Mouse (Mus musculus) myocyte (in vitro differentiated cells): ENCODE data around the gene Grik5. TPM values are rescaled to one million over a fixed set of nuclear protein-coding genes. Genes with fewer than 3 reads are reported as not detected.
"Not testable (repeated sequence)": the region's sequence is repeated elsewhere in the genome, so short reads cannot be mapped to it uniquely, and the experiment has no call there.

Experiments used
- H3K27me3 ChIP-seq: one replicate; pipeline ENCODE4 v1.6.1; 2011; ENCODE audit not compliant: control insufficient read depth, insufficient read depth, insufficient read length
- H3K36me3 ChIP-seq: one replicate; pipeline ENCODE4 v1.6.1; 2011; ENCODE audit not compliant: control insufficient read depth, insufficient read depth
- H3K4me2 ChIP-seq: one replicate; pipeline ENCODE4 v1.6.1; 2011; ENCODE audit warnings: low read depth, control low read depth
- H3K4me3 ChIP-seq: one replicate; pipeline ENCODE4 v1.5.1; 2011; ENCODE audit warnings: mild to moderate bottlenecking, control low read depth, moderate library complexity
- H3K79me2 ChIP-seq: one replicate; pipeline ENCODE4 v1.6.1; 2011; ENCODE audit not compliant: control insufficient read depth, insufficient read depth
- H3ac ChIP-seq: one replicate; pipeline ENCODE4 v1.6.1; 2011; ENCODE audit not compliant: control insufficient read depth, insufficient read length
- CEBPB ChIP-seq: IDR thresholded peaks from 2 replicates; pipeline ENCODE4 v1.6.1; 2011; ENCODE audit warnings: mild to moderate bottlenecking, moderate library complexity; ENCODE audit not compliant: poor library complexity, insufficient read depth, severe bottlenecking
- E2F4 ChIP-seq: IDR thresholded peaks from one replicate; pipeline ENCODE4 v1.6.1; 2011; ENCODE audit warnings: mild to moderate bottlenecking, control low read depth, moderate library complexity; ENCODE audit not compliant: insufficient read depth
- MAX ChIP-seq: IDR thresholded peaks from one replicate; pipeline ENCODE4 v1.6.1; 2011; ENCODE audit warnings: low read depth, mild to moderate bottlenecking, control low read depth
- MYOD1 ChIP-seq, 3 experiments: IDR thresholded peaks; one replicate each; pipeline ENCODE4 v1.6.1; 2011; ENCODE audit warnings: control low read depth in 2 of 3, low read depth in 2 of 3, mild to moderate bottlenecking in 2 of 3, moderate library complexity in 1 of 3; ENCODE audit not compliant: insufficient read length in 2 of 3, control insufficient read depth in 1 of 3
- MYOG ChIP-seq, 3 experiments: IDR thresholded peaks; one replicate each; pipeline ENCODE4 v1.6.1; 2011; ENCODE audit warnings: control low read depth in 2 of 3, low read depth in 2 of 3, mild to moderate bottlenecking in 2 of 3; ENCODE audit not compliant: insufficient read length in 2 of 3, control insufficient read depth in 1 of 3, insufficient read depth in 1 of 3
- POLR2A ChIP-seq: IDR thresholded peaks from one replicate; pipeline ENCODE4 v1.6.1; 2011; ENCODE audit warnings: low read depth, mild to moderate bottlenecking, control low read depth, moderate library complexity; ENCODE audit not compliant: insufficient read length
- POLR2AphosphoS2 ChIP-seq: IDR thresholded peaks from one replicate; pipeline ENCODE4 v1.6.1; 2011; ENCODE audit warnings: low read depth, control low read depth; ENCODE audit not compliant: insufficient read length
- REST ChIP-seq: IDR thresholded peaks from one replicate; pipeline ENCODE4 v1.6.1; 2011; ENCODE audit warnings: mild to moderate bottlenecking, control low read depth, moderate library complexity; ENCODE audit not compliant: insufficient read depth, insufficient read length
- SRF ChIP-seq: IDR thresholded peaks from one replicate; pipeline ENCODE4 v1.6.1; 2011; ENCODE audit warnings: low read depth; ENCODE audit not compliant: control insufficient read depth, insufficient read length
- TCF12 ChIP-seq: IDR thresholded peaks from one replicate; pipeline ENCODE4 v1.6.1; 2011; ENCODE audit warnings: mild to moderate bottlenecking, control low read depth; ENCODE audit not compliant: poor library complexity, insufficient read depth, severe bottlenecking
- TCF3 ChIP-seq: IDR thresholded peaks from one replicate; pipeline ENCODE4 v1.6.1; 2011; ENCODE audit warnings: low read depth, control low read depth; ENCODE audit not compliant: insufficient read length
- USF1 ChIP-seq: IDR thresholded peaks from one replicate; pipeline ENCODE4 v1.6.1; 2011; ENCODE audit warnings: low read depth, mild to moderate bottlenecking, control low read depth, moderate library complexity
- polyA plus RNA-seq: library from polyadenylated mRNA; unstranded; fragments of >200 nt; fragmentation: generic; extraction: Trizol; gene quantifications from one replicate; pipeline ENCODE4 v1.2.1, GENCODE M21; 2012; ENCODE audit warnings: missing spikeins

Grik5 gene
- polyA plus RNA-seq, 1 experiment = 14.7 TPM

DNA sequence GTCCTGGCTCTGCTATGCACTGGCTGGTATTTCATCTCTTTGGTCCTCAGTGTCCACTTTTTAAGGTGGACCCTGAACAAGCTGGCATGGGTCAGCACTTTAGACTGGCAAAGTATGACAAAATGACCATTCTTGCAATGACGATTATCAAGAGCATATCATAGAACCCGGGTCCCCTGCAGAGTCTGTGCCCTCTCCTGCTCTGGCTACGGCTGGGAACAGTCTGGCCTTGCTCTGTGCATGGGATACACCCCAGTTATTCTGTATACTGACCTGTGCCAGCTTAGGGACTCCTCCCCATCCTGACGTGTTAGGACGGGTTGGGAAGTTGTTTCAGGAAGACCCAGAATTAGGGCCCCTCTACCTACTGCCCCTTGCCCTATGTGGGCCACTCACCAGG is 14.3 kb downstream of the Grik5 start:
- no peak overlapping the region for H3K4me3 ChIP-seq
- no peak overlapping the region for H3K4me2 ChIP-seq
- no peaks in the 10 kb centered on the region for H3K79me2 ChIP-seq
- no peak overlapping the region for H3ac ChIP-seq
- H3K36me3 ChIP-seq = no peaks in the 10 kb centered on the region
- H3K27me3 ChIP-seq = no peaks in the 10 kb centered on the region
- TF ChIP-seq MAX (no peak), E2F4 (no peak), USF1 (no peak), TCF12 (no peak), REST (no peak), MYOD1 (IDR thresholded peaks at IDR 0.05; ENCODE audit: control insufficient read depth in 1 of 3, insufficient read length in 2 of 3, low read depth in 2 of 3) (no peak), POLR2AphosphoS2 (no peak), TCF3 (no peak), MYOG (IDR thresholded peaks at IDR 0.05; ENCODE audit: control insufficient read depth in 1 of 3, insufficient read depth in 1 of 3, insufficient read length in 2 of 3, low read depth in 2 of 3) (no peak), SRF (no peak), CEBPB (no peak), POLR2A (no peak)

- Histone ChIP-seq H3K4me2 (no peak overlapping the region), H3ac (no peak overlapping the region), H3K79me2 (no peaks in the 10 kb centered on the region), H3K27me3 (no peaks in the 10 kb centered on the region), H3K4me3 (no peak overlapping the region), H3K36me3 (no peaks in the 10 kb centered on the region)
- no peak for TF ChIP-seq MYOG (IDR thresholded peaks at IDR 0.05; ENCODE audit: control insufficient read depth in 1 of 3, insufficient read depth in 1 of 3, insufficient read length in 2 of 3, low read depth in 2 of 3)
- TF ChIP-seq E2F4 = no peak
- TF ChIP-seq MAX = no peak
- no peak for TF ChIP-seq POLR2A
- TF ChIP-seq CEBPB = no peak
- no peak for TF ChIP-seq USF1
These were observed 15.2 kb downstream of the Grik5 start for GRCm38 (mm10) chr7:25056951-25057350.

- Histone ChIP-seq H3K27me3 (no peaks in the 10 kb centered on the region), H3ac (no peak overlapping the region), H3K79me2 (no peaks in the 10 kb centered on the region), H3K4me3 (no peak overlapping the region), H3K36me3 (no peaks in the 10 kb centered on the region), H3K4me2 (no peak overlapping the region)
- TF ChIP-seq POLR2AphosphoS2 (no peak), E2F4 (no peak), TCF3 (no peak), TCF12 (no peak), REST (no peak), MYOD1 (IDR thresholded peaks at IDR 0.05; ENCODE audit: control insufficient read depth in 1 of 3, insufficient read length in 2 of 3, low read depth in 2 of 3) (no peak), USF1 (no peak), MYOG (IDR thresholded peaks at IDR 0.05; ENCODE audit: control insufficient read depth in 1 of 3, insufficient read depth in 1 of 3, insufficient read length in 2 of 3, low read depth in 2 of 3) (no peak), CEBPB (no peak), MAX (no peak), SRF (no peak), POLR2A (no peak)
These were observed 19.6 kb downstream of the Grik5 start for GRCm38 (mm10) chr7:25052587-25052986.

- H3K27me3 ChIP-seq = no peaks in the 10 kb centered on the region
- no peak overlapping the region for H3K4me3 ChIP-seq
- no peak overlapping the region for H3ac ChIP-seq
- no peaks in the 10 kb centered on the region for H3K36me3 ChIP-seq
- no peak overlapping the region for H3K4me2 ChIP-seq
- TF ChIP-seq TCF12 = no peak
- TF ChIP-seq POLR2AphosphoS2 = no peak
- no peak for TF ChIP-seq SRF
- TF ChIP-seq USF1 = no peak
- no peak for TF ChIP-seq MYOG (IDR thresholded peaks at IDR 0.05; ENCODE audit: control insufficient read depth in 1 of 3, insufficient read depth in 1 of 3, insufficient read length in 2 of 3, low read depth in 2 of 3)
- no peak for TF ChIP-seq E2F4
- no peak for TF ChIP-seq POLR2A
- TF ChIP-seq MAX = no peak
- TF ChIP-seq CEBPB = no peak
- no peak for TF ChIP-seq TCF3
- no peak for TF ChIP-seq MYOD1 (IDR thresholded peaks at IDR 0.05; ENCODE audit: control insufficient read depth in 1 of 3, insufficient read length in 2 of 3, low read depth in 2 of 3)
- no peak for TF ChIP-seq REST
- no peaks in the 10 kb centered on the region for H3K79me2 ChIP-seq
These were observed 22.7 kb downstream of the Grik5 start for GRCm38 (mm10) chr7:25049295-25049930.

- peak overlapping the region; percentile 51 for H3K4me2 ChIP-seq
- no peak overlapping the region for H3ac ChIP-seq
- no peaks in the 10 kb centered on the region for H3K36me3 ChIP-seq
- no peaks in the 10 kb centered on the region for H3K27me3 ChIP-seq
- no peak overlapping the region for H3K4me3 ChIP-seq
- no peaks in the 10 kb centered on the region for H3K79me2 ChIP-seq
- TF ChIP-seq CEBPB (0 out of 2 replicates have a peak, but pooled peaks have one; percentile 14), TCF3 (no peak)
These were observed 24.8 kb downstream of the Grik5 start for GRCm38 (mm10) chr7:25047363-25047762.

DNA sequence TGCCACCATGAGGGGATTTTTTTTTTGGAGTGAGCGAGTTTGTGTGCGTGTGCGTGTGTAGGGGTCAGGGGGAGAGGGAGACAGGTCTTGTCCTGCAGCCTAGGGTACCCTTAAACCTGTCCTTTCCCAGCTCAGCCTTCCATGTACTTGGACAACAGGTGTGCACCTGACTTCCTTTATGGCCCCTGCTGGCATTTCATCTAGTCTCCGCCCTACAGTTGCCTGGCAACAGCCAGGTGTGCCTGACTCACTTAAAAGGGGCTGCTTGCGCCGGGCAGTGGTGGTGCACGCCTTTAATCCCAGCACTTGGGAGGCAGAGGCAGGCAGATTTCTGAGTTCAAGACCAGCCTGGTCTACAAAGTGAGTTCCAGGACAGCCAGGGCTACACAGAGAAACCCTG is 27.5 kb downstream of the Grik5 start:
- not testable (repeated sequence) for H3K4me2 ChIP-seq, H3K36me3 ChIP-seq, H3K79me2 ChIP-seq, H3K4me3 ChIP-seq, H3ac ChIP-seq, H3K27me3 ChIP-seq
